Mouse (Mus musculus) heart, embryonic 10.5 days (tissue): ENCODE data around the gene Slc25a19. TPM values are rescaled to one million over a fixed set of nuclear protein-coding genes. Genes with fewer than 3 reads are reported as not detected.

Experiments used
- DNase-seq: peaks from one replicate; pipeline ENCODE4 v3.0.0-alpha.2; 2017; ENCODE audit warnings: low spot score
- H3K27ac ChIP-seq: fragments of 300-500 bp; sonication (generic); 2 replicates; pipeline ENCODE4 v1.5.1; 2016; ENCODE audit warnings: mild to moderate bottlenecking
- H3K27me3 ChIP-seq: fragments of 300-500 bp; sonication (generic); 2 replicates; pipeline ENCODE4 v1.6.1; 2016; ENCODE audit warnings: mild to moderate bottlenecking; ENCODE audit not compliant: poor library complexity, insufficient read depth, severe bottlenecking
- H3K36me3 ChIP-seq: fragments of 300-500 bp; sonication (generic); 2 replicates; pipeline ENCODE4 v1.6.1; 2016; ENCODE audit warnings: mild to moderate bottlenecking, moderate library complexity
- H3K4me1 ChIP-seq: fragments of 300-500 bp; sonication (generic); 2 replicates; pipeline ENCODE4 v1.6.1; 2016; ENCODE audit warnings: mild to moderate bottlenecking
- H3K4me3 ChIP-seq: fragments of 300-500 bp; sonication (generic); 2 replicates; pipeline ENCODE4 v1.5.1; 2016; ENCODE audit warnings: mild to moderate bottlenecking, moderate library complexity
- H3K9me3 ChIP-seq: fragments of 300-500 bp; sonication (generic); 2 replicates; pipeline ENCODE4 v1.6.1; 2016; ENCODE audit warnings: mild to moderate bottlenecking, moderate library complexity
- WGBS: fragments of 180-500 bp; shearing (Covaris S2); methylation state at CpG from one replicate; pipeline ENCODE4 v1.1.7; 2016; 5-methylcytosine and 5-hydroxymethylcytosine counted together
- polyA plus RNA-seq: library from polyadenylated mRNA; unstranded; fragments of >200 nt; fragmentation: Nextera tagmentation; extraction: Ambion mirVana; gene quantifications from 2 replicates; pipeline ENCODE4 v1.2.1, GENCODE M21; 2016

The Slc25a19 gene
- polyA plus RNA-seq, 1 experiment from 2014 or later, result 33.5 TPM

GRCm38 (mm10) chr11:115638498-115639409, 10.7 kb upstream of the Slc25a19 start:
- no peak for DNase-seq
- whole genome bisulfite sequencing, result 62% methylated on average over 5 of the region's 5 CpGs
- H3K27me3 ChIP-seq, result no peaks in the 10 kb centered on the region
- H3K4me3 ChIP-seq, result no peak overlapping the region
- peaks cover 10% of the 10 kb centered on the region; the same call in 1 of the 2 replicates for H3K4me1 ChIP-seq
- no peaks in the 10 kb centered on the region for H3K9me3 ChIP-seq
- H3K36me3 ChIP-seq, result peaks cover 9% of the 10 kb centered on the region; the same call in 1 of the 2 replicates
- no peak overlapping the region for H3K27ac ChIP-seq

- Histone ChIP-seq H3K9me3 (no peaks in the 10 kb centered on the region), H3K27me3 (no peaks in the 10 kb centered on the region), H3K27ac (no peak overlapping the region), H3K4me1 (peaks cover 10% of the 10 kb centered on the region; the same call in 1 of the 2 replicates), H3K36me3 (no peaks in the 10 kb centered on the region), H3K4me3 (no peak overlapping the region)
- no peak for DNase-seq
- 74% methylated on average over 3 of the region's 3 CpGs for WGBS
These were observed 8.9 kb upstream of the Slc25a19 start for GRCm38 (mm10) chr11:115636960-115637359.

DNA sequence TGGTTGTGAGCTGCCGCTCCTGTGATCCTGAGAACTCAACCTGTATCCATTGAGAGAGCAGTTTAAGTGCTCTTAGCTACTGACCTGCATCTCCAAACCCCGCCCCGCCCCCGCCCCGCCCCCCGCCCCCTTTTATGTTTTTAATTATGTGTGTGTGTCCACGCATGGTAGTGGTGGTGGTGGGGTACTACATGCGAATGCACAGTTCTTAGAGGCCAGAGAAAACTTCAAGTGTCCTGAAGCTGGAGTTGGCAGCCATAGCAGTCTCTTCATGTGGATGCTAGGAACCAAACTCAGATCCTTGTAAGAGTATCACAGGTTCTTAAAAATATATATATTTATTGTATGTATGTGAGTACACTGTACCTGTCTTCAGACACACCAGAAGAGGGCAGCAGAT, 7.4 kb upstream of the Slc25a19 start:
- H3K27me3 ChIP-seq, result no peaks in the 10 kb centered on the region
- no peak overlapping the region for H3K27ac ChIP-seq
- no peak for DNase-seq
- no peaks in the 10 kb centered on the region for H3K36me3 ChIP-seq
- H3K9me3 ChIP-seq, result no peaks in the 10 kb centered on the region
- H3K4me1 ChIP-seq, result 0 out of 2 replicates have a peak, but pooled peaks cover 6% of the 10 kb centered on the region
- H3K4me3 ChIP-seq, result no peak overlapping the region
- 73% methylated on average over 8 of the region's 8 CpGs for WGBS

GRCm38 (mm10) chr11:115635041-115635440, 6.9 kb upstream of the Slc25a19 start:
- no peak overlapping the region for H3K4me3 ChIP-seq
- no peaks in the 10 kb centered on the region for H3K9me3 ChIP-seq
- H3K4me1 ChIP-seq, result 0 out of 2 replicates have a peak, but pooled peaks cover 6% of the 10 kb centered on the region
- DNase-seq, result no peak
- no peak overlapping the region for H3K27ac ChIP-seq
- H3K36me3 ChIP-seq, result no peaks in the 10 kb centered on the region
- H3K27me3 ChIP-seq, result no peaks in the 10 kb centered on the region
- whole genome bisulfite sequencing, result 78% methylated on average over 8 of the region's 8 CpGs

DNA sequence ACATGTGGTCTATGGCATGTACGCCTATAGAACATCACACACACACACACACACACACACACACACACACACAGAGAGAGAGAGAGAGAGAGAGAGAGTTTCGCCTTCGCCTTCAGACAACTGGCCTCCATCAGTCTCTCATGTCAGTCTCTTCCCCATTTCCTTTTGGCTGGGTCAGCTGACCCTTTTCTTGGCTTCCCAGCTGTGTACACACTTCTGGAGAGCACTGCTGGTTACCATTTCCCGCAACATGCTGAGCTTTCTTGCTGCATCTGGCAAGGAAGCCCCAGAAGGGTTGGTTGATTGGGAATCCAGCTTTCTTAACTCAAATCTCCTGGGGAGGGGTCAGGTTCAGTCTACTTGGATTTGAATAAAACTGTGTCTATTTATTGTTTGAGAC, 6.0 kb upstream of the Slc25a19 start:
- WGBS, result 74% methylated on average over 4 of the region's 4 CpGs
- H3K9me3 ChIP-seq, result no peaks in the 10 kb centered on the region
- 0 out of 2 replicates have a peak, but pooled peaks cover 2% of the 10 kb centered on the region for H3K4me1 ChIP-seq
- H3K4me3 ChIP-seq, result no peak overlapping the region
- no peaks in the 10 kb centered on the region for H3K36me3 ChIP-seq
- no peaks in the 10 kb centered on the region for H3K27me3 ChIP-seq
- no peak overlapping the region; the same call in 1 of the 2 replicates for H3K27ac ChIP-seq
- no peak for DNase-seq

GRCm38 (mm10) chr11:115632862-115633261, 4.8 kb upstream of the Slc25a19 start:
- no peaks in the 10 kb centered on the region for H3K36me3 ChIP-seq
- 82% methylated on average over 10 of the region's 10 CpGs for WGBS
- no peaks in the 10 kb centered on the region for H3K4me1 ChIP-seq
- no peaks in the 10 kb centered on the region for H3K9me3 ChIP-seq
- H3K4me3 ChIP-seq, result no peak overlapping the region
- H3K27me3 ChIP-seq, result no peaks in the 10 kb centered on the region
- no peak overlapping the region for H3K27ac ChIP-seq
- DNase-seq, result no peak

DNA sequence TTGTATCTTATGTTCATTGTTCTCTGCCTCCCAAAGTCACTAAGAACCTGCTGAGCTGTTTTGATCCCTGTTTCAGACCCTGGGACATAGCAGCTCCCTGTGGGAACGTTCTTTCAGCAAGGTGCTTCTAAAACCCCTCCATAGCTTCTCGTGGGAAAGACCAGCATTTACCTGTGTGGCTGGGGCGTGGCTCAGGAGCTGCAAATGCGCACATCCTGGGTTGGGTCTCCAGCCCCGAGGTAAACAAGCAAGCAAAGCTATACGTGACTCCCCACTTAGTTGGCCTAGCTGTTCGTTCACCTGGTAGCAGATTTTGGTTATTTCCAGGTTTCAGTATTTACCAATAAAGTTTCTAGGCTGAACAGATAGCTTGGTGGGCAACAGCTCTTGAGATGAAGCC, 4.2 kb upstream of the Slc25a19 start:
- Histone ChIP-seq H3K4me3 (no peak overlapping the region), H3K27me3 (no peaks in the 10 kb centered on the region), H3K27ac (no peak overlapping the region), H3K9me3 (no peaks in the 10 kb centered on the region), H3K4me1 (no peaks in the 10 kb centered on the region), H3K36me3 (no peaks in the 10 kb centered on the region)
- DNase-seq, result no peak
- 75% methylated on average over 7 of the region's 7 CpGs for WGBS

GRCm38 (mm10) chr11:115631505-115631890, 3.4 kb upstream of the Slc25a19 start:
- Histone ChIP-seq H3K27me3 (no peaks in the 10 kb centered on the region), H3K9me3 (no peaks in the 10 kb centered on the region), H3K4me3 (no peak overlapping the region), H3K36me3 (no peaks in the 10 kb centered on the region), H3K27ac (0 out of 2 replicates have a peak overlapping the region, but pooled peaks have one; percentile 47), H3K4me1 (no peaks in the 10 kb centered on the region; the same call in 1 of the 2 replicates)
- 17% methylated on average over 3 of the region's 3 CpGs for WGBS
- DNase-seq, result no peak

- no peak for DNase-seq
- WGBS, result 51% methylated on average over 16 of the region's 16 CpGs
These were observed 2.7 kb upstream of the Slc25a19 start for GRCm38 (mm10) chr11:115630532-115631504.

DNA sequence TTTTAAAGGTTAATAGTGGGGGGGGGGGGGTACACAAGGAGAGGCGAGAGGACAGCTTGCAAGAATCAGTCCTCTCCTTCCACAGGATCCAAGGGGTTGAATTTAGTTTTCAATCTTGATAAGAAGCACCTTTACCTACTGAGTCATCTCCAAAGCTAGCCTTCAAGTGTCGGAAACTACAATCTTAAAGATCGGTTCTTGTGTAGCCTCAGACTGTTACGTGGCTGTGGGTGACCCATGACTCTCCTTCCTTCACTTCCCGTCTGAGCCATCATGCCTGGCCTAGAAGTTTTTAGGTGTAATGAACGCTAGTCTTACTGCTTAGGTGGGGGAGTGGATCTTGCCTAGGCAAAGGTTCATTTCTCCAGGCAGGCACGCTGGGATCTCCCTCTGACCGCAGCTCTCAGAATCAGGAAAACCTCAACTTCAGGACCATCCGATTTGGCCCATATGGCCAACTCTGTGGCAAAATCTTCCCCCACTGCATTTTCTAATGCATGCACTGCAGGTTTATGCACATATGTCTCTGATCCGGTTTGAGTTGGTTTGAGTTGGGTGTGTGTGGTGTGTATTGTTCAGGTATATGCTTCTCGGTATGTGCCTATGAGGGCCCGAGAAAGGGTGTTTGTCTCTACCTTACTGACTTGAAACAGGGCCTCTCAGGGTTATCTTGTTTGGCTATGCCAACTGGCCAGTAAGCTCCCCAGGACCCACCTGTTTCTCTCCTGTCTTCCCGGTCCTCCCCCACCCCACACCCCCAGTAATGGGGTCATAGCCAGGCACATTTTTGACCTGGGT, 1.8 kb upstream of the Slc25a19 start:
- peaks cover 2% of the 10 kb centered on the region; the same call in 1 of the 2 replicates for H3K36me3 ChIP-seq
- no peaks in the 10 kb centered on the region for H3K27me3 ChIP-seq
- no peaks in the 10 kb centered on the region for H3K9me3 ChIP-seq
- H3K4me1 ChIP-seq, result no peaks in the 10 kb centered on the region; the same call in 1 of the 2 replicates
- no peak overlapping the region for H3K27ac ChIP-seq
- no peak for DNase-seq
- whole genome bisulfite sequencing, result 85% methylated on average over 13 of the region's 13 CpGs
- H3K4me3 ChIP-seq, result no peak overlapping the region

More at GRCm38 (mm10) chr11:115630532-115631504, 2.7 kb upstream of the Slc25a19 start:
- no peaks in the 10 kb centered on the region for H3K27me3 ChIP-seq
- no peaks in the 10 kb centered on the region for H3K36me3 ChIP-seq
- no peaks in the 10 kb centered on the region for H3K9me3 ChIP-seq
- peak overlapping the region; percentile 47; the same call in 1 of the 2 replicates for H3K27ac ChIP-seq
- no peaks in the 10 kb centered on the region; the same call in 1 of the 2 replicates for H3K4me1 ChIP-seq
- H3K4me3 ChIP-seq, result 0 out of 2 replicates have a peak overlapping the region, but pooled peaks have one; percentile 8

GRCm38 (mm10) chr11:115628465-115629101, 488 bp upstream of the Slc25a19 start:
- DNase-seq, result no peak
- Histone ChIP-seq H3K36me3 (peaks cover 7% of the 10 kb centered on the region), H3K27ac (peak overlapping the region; percentile 81), H3K4me3 (peak overlapping the region; percentile 75), H3K4me1 (no peaks in the 10 kb centered on the region; the same call in 1 of the 2 replicates), H3K27me3 (no peaks in the 10 kb centered on the region), H3K9me3 (no peaks in the 10 kb centered on the region)
- WGBS, result 54% methylated on average over 13 of the region's 13 CpGs
